Mouse (Mus musculus) small intestine, adult 2 months (tissue): ENCODE measurements around the gene Klk5. TPM values are rescaled to one million over a fixed set of nuclear protein-coding genes. Genes with fewer than 3 reads are reported as not detected.
A peak's percentile ranks its signal among the peaks of the same experiment; 100 is the strongest.

Source experiments
- H3K27ac ChIP-seq: fragments of 200-500 bp; 2 replicates; pipeline ENCODE4 v1.5.1; 2012; ENCODE audit warnings: low read depth, low read length, control low read depth, inconsistent platforms; ENCODE audit not compliant: insufficient read depth
- H3K27me3 ChIP-seq: fragments of 200-500 bp; 2 replicates; pipeline ENCODE4 v1.6.1; 2012; ENCODE audit warnings: mild to moderate bottlenecking, moderate library complexity, low read length, inconsistent platforms; ENCODE audit not compliant: control insufficient read depth, insufficient read depth
- H3K36me3 ChIP-seq: fragments of 200-500 bp; 2 replicates; pipeline ENCODE4 v1.6.1; 2012; ENCODE audit warnings: mild to moderate bottlenecking, low read length, control low read depth, inconsistent platforms; ENCODE audit not compliant: control insufficient read depth, insufficient read depth
- H3K4me1 ChIP-seq: fragments of 200-500 bp; 2 replicates; pipeline ENCODE4 v1.6.1; 2012; ENCODE audit warnings: low read length, inconsistent platforms, mixed read lengths; ENCODE audit not compliant: control insufficient read depth, insufficient read depth, insufficient read length
- H3K4me3 ChIP-seq: fragments of 200-500 bp; 2 replicates; pipeline ENCODE4 v1.5.1; 2012; ENCODE audit warnings: low read depth, mild to moderate bottlenecking, control low read depth, inconsistent platforms, low read length, moderate library complexity
- CTCF ChIP-seq: fragments of 200-500 bp; IDR thresholded peaks from 2 replicates; pipeline ENCODE4 v1.5.1; 2012; ENCODE audit warnings: low read depth, mild to moderate bottlenecking, control low read depth, inconsistent platforms, low read length, moderate library complexity, mixed read lengths; ENCODE audit not compliant: insufficient replicate concordance, insufficient read length; ENCODE audit errors: extremely low read depth
- POLR2A ChIP-seq: fragments of 200-500 bp; IDR thresholded peaks from 2 replicates; pipeline ENCODE4 v1.6.1; 2012; ENCODE audit warnings: low read depth, mild to moderate bottlenecking, control low read depth, inconsistent platforms, low read length, moderate library complexity
- WGBS: fragments of 180-500 bp; shearing (Covaris S2); methylation state at CpG from one replicate; pipeline ENCODE4 v1.1.7; 2018; 5-methylcytosine and 5-hydroxymethylcytosine counted together
- polyA plus RNA-seq: library from polyadenylated mRNA; depleted of rRNA; stranded (reverse); fragments of >200 nt; gene quantifications from 2 replicates; pipeline ENCODE4 v1.2.3, GENCODE M21; 2012

Gene Klk5
- polyA plus RNA-seq, 1 experiment, result not detected

GRCm38 (mm10) chr7:43855709-43856108, 13.9 kb downstream of the Klk5 start:
- H3K27me3 ChIP-seq, result no peaks in the 10 kb centered on the region
- H3K27ac ChIP-seq, result no peak overlapping the region
- no peak overlapping the region for H3K4me3 ChIP-seq
- TF ChIP-seq POLR2A (no peak), CTCF (no peak)
- H3K4me1 ChIP-seq, result no peaks in the 10 kb centered on the region
- no peaks in the 10 kb centered on the region for H3K36me3 ChIP-seq
- 42% methylated on average over 3 of the region's 3 CpGs for WGBS

- Histone ChIP-seq H3K36me3 (no peaks in the 10 kb centered on the region), H3K27ac (no peak overlapping the region), H3K27me3 (no peaks in the 10 kb centered on the region), H3K4me3 (no peak overlapping the region), H3K4me1 (no peaks in the 10 kb centered on the region)
- TF ChIP-seq POLR2A (no peak), CTCF (no peak)
- 71% methylated on average over 7 of the region's 7 CpGs for WGBS
Observed at GRCm38 (mm10) chr7:43856307-43856706, 14.5 kb downstream of the Klk5 start.

- no peak overlapping the region for H3K27ac ChIP-seq
- TF ChIP-seq CTCF, result no peak
- TF ChIP-seq POLR2A, result no peak
- 92% methylated on average over 12 of the region's 12 CpGs for whole genome bisulfite sequencing
- no peaks in the 10 kb centered on the region for H3K36me3 ChIP-seq
- H3K4me1 ChIP-seq, result no peaks in the 10 kb centered on the region
- no peak overlapping the region for H3K4me3 ChIP-seq
- H3K27me3 ChIP-seq, result no peaks in the 10 kb centered on the region
Observed at GRCm38 (mm10) chr7:43857501-43857900, 15.7 kb downstream of the Klk5 start.

GRCm38 (mm10) chr7:43860411-43860810, 18.6 kb downstream of the Klk5 start:
- Histone ChIP-seq H3K4me1 (no peaks in the 10 kb centered on the region), H3K27ac (no peak overlapping the region)
- WGBS, result 80% methylated on average over 8 of the region's 8 CpGs

DNA sequence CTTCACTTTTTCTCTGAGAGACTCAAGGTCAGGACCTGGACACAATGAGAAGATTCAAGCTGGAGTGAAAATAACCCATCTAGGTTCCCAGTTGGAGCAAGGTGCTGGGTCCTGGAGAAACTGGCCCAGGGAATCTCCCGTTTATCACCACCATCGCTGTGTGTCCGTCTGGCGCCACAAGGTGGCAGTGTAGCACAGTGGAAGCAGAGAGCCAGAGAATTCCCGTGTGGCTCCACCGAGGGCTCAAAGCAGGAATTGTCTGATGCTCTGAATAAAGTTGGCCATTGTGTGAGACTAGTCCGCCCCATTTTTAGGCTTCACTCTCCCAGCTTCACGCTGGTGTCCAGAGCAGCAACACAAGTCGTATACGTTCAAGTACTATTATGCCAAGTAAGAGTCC, 31.5 kb downstream of the Klk5 start:
- Histone ChIP-seq H3K4me1 (no peaks in the 10 kb centered on the region), H3K4me3 (no peak overlapping the region), H3K27me3 (no peaks in the 10 kb centered on the region), H3K27ac (no peak overlapping the region), H3K36me3 (no peaks in the 10 kb centered on the region)
- 12% methylated on average over 10 of the region's 10 CpGs for WGBS
- TF ChIP-seq CTCF (peak; percentile 84; the same call in 1 of the 2 replicates), POLR2A (no peak)

More at GRCm38 (mm10) chr7:43860411-43860810, 18.6 kb downstream of the Klk5 start:
- Histone ChIP-seq H3K4me3 (no peak overlapping the region), H3K27me3 (no peaks in the 10 kb centered on the region), H3K36me3 (no peaks in the 10 kb centered on the region)
- no peak for TF ChIP-seq CTCF
- no peak for TF ChIP-seq POLR2A

DNA sequence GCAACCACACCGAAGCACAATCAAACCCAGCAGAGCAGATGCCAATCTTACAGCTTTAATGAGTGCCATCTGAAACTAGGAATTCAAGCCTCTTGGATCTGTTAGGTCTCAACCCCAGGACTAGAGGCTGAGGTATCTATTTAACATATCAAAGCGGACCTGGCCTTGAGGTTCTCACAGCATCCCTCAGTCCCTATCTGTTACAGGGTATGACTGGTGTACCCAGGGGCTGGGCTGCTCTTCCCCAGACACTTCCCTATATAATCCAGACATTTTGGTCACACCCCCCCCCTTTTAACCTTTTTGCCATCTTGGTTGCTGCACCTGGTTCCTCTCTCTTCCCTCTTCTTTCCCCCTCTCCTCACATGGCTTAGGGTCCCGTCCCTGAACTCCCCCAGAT, 31.9 kb downstream of the Klk5 start:
- Histone ChIP-seq H3K4me3 (no peak overlapping the region), H3K36me3 (no peaks in the 10 kb centered on the region), H3K27ac (no peak overlapping the region), H3K27me3 (no peaks in the 10 kb centered on the region), H3K4me1 (no peaks in the 10 kb centered on the region)
- no peak for TF ChIP-seq POLR2A
- 76% methylated on average over 3 of the region's 3 CpGs for WGBS

DNA sequence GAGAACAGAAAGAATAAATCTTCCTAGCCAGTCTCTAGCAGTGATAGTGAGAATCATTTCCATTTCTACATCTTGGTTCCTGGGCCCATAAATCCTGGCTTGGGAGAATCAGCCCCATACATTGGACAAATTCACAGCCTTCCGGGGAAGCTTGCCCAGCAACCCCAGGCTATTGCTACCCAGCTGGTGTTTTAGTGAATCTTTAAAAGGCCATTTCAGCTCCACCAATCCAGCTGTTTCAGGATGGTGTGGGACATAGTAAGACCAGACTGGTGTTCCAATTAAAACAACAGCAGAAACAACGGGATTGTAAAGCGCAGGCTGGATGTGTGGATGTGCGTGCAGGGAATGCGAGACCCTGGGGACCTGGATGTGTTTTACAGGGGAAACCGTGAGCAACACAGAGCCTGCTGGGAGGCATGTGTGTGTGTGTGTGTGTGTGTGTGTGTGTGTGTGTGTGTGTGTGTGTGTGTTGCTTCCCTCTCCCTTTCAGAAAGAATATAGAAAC, 33.2 kb downstream of the Klk5 start:
- no peak overlapping the region for H3K4me3 ChIP-seq
- no peaks in the 10 kb centered on the region for H3K4me1 ChIP-seq
- no peak overlapping the region for H3K27ac ChIP-seq
- no peaks in the 10 kb centered on the region for H3K36me3 ChIP-seq
- WGBS, result 84% methylated on average over 6 of the region's 6 CpGs
- TF ChIP-seq POLR2A, result no peak
- TF ChIP-seq CTCF, result no peak
- no peaks in the 10 kb centered on the region for H3K27me3 ChIP-seq

GRCm38 (mm10) chr7:43876444-43876843, 34.7 kb downstream of the Klk5 start:
- H3K27ac ChIP-seq, result no peak overlapping the region
- no peaks in the 10 kb centered on the region for H3K36me3 ChIP-seq
- TF ChIP-seq CTCF, result no peak
- no peak for TF ChIP-seq POLR2A

More at GRCm38 (mm10) chr7:43876444-43876843, 34.7 kb downstream of the Klk5 start:
- H3K4me1 ChIP-seq, result no peaks in the 10 kb centered on the region
- no peak overlapping the region for H3K4me3 ChIP-seq
- H3K27me3 ChIP-seq, result no peaks in the 10 kb centered on the region
- 39% methylated on average over 4 of the region's 4 CpGs for WGBS
